Mouse (Mus musculus) right cerebral cortex, postnatal 36 days (tissue): ENCODE data around the gene Rbbp8nl.

Experiments
- DNase-seq, 2 experiments: peaks; one replicate each; pipeline ENCODE4 v3.0.0; 2022; ENCODE audit warnings: low spot score in 2 of 2, mixed read lengths in 1 of 2

Rbbp8nl gene

DNA sequence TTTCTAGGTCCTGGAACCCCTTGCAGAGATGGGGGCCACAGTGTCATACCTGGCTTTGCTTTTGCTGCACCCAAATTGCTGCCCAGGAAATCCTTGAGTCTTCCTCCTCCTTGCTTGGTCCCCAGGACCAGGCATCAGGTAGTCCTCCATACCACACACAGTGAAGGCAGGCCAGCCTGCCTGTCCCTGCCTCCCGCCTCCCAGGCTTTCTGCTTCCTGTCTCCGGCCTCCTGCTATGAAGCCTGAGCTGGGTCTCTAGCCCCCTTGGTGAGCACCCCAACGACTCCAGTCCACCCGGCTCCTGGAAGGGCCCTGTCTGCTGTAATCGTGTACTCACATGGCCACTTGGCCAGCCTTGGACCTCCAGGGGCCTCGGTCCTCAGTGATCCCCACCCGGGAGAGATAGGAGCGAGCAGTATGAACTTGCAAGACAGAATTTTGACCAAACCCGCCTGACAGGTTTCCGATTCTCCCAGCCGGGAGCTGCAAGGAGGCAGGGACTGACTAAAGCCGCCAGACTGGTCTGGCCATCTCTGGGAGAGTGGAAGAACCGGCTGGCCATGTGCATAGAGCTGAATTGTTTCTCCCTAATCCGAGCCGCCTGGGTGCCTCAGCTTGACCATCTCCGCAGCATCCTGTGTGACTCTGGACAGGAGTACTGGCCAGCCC lies at the start of gene Rbbp8nl:
Gene Rbbp8nl (minus strand): TSS at position 440 of the 669 bp plus-strand sequence.
- DNase-seq: no peak

DNA sequence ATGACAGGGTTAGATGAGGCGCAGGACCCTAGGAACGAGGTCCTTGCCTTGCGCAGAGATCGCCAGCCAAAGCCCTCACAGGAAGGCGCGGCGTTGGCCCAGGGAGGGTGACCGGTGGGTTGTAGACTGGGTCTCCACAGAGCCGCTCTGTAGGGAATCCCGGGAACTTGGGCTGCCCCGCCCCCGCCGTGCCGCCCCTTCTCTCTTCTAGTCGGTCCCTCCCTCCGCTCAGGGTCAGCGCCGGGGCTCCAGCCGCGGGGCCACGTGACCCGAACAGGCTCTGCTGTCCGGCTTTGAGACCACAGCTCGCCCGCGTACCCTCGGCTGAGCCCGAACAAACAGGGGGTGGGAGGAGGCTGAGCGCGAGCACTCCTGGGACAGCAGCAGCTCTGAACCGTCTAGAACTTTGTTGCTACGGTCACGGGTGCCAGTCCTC lies 44.9 kb upstream of the Rbbp8nl start, which contains the start of gene Gata5:
Gene Gata5 (minus strand): TSS at position 149 of the 436 bp plus-strand sequence.
- DNase-seq: no peak

DNA sequence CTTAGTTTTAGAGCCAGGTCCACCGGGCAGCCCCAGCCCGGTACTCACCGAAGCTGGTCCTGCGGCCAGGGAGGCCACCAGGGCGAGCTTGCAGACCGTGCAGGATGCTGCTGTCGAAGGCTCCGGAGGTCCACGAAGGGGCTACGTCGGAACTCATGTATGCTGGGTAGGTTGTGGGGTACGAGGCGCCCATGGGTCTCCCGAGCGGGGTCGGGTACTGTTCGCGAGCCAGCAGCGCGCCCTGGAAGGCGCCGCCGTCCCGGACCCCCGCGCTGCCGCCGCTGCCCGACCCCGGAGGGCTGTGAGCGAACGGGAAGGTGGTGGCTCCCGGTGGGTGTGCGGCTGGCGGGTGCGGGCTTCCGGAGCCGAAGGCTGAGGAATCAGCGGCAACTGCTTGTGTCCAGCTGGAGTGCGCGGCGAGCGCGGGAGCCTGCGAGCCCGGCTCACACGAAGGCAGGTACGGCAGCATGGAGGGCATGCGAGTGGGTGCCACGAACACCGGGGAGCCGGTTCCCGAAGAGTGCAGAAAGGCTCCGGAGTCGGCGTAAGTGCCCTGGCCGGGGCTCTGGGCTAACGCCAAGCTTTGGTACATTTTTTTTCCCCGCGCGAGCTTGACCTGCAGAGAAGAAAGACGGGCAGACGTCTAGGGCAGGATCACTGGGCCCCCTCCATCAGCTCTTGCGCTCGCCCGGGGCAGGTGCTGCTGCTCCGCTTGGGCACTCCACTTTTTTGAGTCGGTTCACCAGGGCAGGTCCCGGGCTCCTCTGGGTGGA lies 44.3 kb upstream of the Rbbp8nl start:
- DNase-seq: no peak

- DNase-seq: no peak
Measured at GRCm38 (mm10) chr2:180329466-180329865, 39.8 kb upstream of the Rbbp8nl start.

DNA sequence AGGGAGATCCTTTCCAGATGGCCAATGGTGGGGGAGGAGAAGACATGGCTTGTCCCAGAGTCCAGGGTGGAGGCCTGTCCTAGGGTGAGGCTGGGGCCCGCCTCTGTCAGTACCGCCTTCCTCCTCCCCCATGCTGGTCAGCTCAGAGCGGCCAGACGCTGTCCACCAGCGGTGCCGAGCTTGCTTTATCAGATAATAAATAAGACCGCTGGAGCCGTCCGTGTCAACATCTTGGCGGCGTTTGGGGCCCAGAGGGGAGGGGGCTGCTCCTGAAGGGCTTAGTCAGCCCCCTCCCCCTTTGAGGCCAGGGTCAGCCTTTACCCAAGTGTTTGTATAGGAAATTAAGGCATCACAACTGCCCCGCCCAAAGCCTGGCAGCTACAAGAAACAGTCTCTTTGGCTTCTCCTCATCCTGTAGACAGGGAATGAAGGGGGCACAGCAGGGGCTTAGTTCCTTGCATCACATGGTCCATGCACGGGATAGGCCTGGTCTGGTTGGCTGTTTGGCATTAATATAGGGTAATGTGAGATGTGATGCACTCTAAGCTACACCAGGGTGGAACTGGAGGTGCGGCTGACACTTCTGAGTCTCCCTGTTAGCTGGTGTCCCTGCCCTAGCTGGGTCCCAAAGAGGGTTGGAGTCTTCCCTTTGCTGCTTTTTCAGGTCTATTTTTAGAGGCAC lies 33.1 kb upstream of the Rbbp8nl start:
- DNase-seq: no peak

DNA sequence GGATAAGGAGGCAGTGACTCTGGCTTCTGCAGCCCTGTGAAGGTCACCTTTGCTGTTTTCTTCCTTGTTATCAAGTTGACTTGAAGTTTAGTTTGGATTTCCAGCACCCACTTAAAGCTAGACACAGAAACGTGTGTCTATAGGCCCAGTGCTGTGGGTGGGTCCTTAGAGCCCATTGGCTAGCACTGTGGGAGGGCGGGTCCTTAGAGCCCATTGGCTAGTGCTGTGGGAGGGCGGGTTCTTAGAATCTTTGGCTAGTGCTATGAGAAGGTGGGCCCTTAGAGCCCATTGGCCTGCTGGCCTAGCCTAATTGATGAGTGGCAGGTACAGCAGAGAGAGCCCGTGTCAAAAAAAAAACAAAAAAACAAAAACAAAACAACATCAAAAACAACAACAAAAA lies 30.5 kb upstream of the Rbbp8nl start:
- DNase-seq: no peak

GRCm38 (mm10) chr2:180317591-180317990 lies 27.9 kb upstream of the Rbbp8nl start:
- no peak for DNase-seq

DNA sequence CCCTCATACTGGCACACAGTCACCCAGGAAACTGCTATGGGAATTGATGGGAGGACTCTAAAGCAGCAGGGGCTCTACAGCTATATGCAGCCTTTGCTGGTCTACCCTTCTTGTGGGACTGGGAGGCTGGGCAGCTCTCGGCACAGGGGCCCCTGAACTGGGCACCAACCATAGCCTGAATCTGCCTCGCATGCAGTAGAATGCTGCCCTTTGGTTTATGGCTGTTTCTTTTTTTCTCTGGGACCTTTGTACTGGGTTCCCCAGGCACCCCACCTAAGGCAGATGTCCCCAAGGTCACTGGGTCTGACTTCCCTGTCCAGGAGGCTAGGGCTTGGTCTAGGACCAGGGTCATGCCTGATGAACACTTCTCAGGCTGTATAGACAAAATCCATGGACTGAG lies 24.6 kb upstream of the Rbbp8nl start:
- DNase-seq: no peak

DNA sequence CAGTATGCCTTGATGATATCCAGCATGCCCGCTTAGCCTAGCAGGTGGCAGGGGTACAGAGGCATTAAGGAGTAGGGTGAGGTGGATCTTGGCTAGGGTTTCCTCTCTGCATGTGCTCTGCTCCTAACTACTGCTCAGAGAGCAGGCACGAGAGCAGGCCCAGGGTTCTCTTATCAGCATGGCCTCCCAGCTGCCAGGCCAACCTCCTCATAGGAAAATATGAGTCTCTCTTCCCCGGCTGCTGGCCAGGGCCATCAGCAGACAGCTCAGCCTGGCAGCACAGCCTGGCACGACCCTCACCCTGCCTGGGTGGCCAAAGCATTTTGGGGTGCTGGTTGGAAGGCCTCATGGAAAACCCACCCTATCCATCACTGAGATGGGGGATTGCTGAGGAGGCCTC lies 21.5 kb upstream of the Rbbp8nl start:
- no peak for DNase-seq

DNA sequence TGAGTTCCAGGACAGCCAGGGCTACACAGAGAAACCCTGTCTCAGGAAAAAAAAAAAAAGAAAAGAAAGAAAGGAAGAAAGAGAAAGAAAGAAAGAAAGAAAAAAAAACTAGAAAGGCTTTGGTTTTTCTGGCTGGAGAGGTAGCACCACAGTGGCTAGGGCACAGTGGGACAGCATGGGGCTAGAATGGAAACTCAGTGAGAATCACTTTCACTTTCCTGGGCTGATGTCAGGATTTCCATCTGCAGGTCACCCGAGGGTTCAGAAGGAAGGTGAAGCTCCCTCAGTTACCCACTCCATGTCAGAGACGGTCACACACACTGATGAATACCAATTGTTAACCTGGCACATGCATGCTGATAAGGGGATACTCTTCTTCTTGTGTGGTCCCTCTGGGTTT lies 18.0 kb upstream of the Rbbp8nl start:
- DNase-seq: no peak

DNA sequence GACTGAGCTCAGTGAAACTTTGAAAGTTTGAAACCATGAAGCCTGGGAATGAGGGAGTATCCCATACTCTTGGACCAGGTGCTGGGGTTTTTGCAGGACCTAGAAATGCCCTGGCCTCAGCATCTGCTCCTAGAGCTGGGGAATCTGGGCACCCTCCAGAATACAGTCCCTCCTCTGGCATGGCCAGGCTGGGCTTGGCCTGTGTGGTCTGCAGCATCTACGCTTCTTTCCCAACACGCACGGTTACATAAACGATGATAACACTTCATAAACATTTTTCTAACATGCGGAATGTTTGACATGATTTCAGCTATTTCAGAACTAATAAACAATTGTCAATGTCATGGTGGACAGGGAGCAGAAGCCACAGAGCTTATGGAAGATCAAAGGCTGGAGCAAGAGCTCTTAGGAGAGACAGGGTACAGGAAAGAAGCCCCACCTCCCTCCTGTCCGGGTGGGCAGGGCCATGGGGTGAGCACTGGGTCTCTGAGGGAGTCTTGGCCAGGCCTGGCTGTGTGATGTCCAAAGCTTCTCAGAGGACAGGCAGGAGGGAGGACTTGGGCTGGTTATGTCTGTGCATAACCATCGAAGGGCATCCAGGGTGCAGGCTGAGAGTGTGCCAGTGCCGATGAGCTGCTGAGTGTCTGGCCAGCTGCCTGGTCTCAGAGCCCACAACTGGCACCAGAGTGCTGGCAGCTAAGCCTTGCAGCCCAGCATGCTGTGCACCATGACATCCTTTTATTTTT lies 16.9 kb upstream of the Rbbp8nl start:
- no peak for DNase-seq

- no peak for DNase-seq
Measured at GRCm38 (mm10) chr2:180306009-180306408, 16.3 kb upstream of the Rbbp8nl start.

DNA sequence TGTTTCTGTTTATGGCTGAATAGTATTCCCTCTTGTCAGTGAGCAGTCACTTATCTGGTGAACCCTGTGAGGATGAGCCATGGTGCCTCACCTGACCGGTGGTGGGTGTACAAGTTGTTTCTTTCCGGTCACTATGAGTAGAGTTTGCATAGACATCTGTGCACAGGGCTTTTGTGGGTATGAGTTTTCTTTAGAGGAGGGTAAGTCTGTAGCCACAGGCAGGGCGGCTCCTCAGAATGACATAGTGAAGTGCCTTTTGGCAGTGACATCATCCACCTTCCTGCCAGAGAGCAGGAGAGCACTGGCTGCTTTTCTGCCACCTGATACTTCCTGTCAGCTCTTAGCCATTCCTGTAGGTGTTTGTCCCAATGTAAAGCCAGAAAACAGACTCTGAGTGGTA lies 15.8 kb upstream of the Rbbp8nl start:
- no peak for DNase-seq

DNA sequence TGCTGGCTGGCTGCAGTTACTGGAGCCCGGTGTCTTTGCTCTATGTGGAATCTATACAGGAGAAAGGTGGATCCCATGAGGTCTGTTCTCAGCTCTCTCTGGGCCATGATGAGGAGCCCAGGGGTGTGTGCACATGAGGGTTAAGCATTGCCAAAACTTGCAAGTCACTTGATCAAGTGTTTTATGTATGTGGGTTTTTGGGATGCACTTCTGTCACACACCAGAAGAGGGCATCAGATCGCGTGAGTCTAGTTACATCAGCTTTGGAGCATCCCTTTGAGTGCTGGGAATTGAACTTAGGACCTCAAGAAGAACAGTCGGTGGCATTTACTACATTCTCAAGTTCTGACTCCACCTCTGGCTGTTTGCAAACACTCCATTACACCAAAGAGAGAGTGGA lies 14.9 kb upstream of the Rbbp8nl start:
- DNase-seq: no peak

DNA sequence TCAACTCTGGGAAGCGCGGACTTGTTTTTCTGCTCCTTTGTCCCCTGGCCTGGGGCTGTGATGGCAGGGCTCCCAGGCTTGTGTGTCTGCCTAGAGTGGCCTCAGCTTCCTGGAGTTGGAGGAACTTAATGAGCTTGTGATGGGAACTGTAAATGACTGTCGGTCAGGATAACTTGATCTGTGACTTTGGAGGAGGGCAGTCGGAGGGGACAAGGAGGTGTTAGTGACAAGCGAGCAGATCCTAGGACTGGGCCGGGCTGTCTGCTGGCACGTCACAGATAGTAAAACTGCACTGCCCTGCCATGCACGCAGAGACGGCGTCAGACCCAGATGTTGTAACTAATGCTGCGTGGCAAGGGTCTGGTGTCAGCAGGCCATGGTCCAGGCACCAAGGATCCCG lies 13.8 kb upstream of the Rbbp8nl start:
- no peak for DNase-seq

DNA sequence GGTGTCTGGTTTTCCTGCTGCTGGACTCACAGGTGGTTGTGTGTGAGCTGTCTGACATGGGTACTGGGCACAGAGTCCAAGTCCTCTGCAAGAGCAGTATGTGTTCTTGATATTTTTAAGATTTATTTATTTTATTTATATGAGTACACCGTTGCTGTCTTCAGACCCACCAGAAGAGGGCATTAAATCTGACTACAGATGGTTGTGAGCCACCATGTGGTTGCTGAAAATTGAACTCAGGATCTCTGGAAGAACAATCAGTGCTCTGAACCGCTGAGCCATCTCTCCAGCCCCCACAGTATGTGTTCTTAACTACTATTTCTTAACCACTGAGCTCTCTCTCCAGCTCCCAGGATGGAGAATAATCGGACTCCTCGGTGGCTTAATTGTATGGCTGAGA lies 12.5 kb upstream of the Rbbp8nl start:
- no peak for DNase-seq

DNA sequence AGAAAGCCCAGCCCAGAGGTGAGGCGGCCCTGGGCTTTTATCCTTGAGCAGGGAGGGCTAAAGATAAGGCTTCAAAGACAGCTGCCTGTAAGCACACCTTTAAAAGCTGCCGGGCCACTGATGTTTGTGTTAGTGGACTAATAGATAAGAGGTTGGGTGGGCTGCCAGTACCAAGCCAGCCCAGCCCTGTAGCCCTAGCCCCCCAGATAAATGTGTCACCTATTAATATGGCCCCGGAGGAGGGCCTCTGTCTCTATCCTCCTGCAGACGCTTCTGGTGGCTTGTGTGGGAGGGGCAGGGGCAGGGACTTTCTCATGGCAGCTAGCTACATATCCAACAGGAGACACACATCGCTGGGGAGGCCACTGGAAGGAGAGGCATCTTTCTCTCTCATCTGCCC lies 11.1 kb upstream of the Rbbp8nl start:
- DNase-seq: no peak

GRCm38 (mm10) chr2:180300252-180300651 lies 10.6 kb upstream of the Rbbp8nl start:
- no peak for DNase-seq

GRCm38 (mm10) chr2:180292906-180293305 lies 3.2 kb upstream of the Rbbp8nl start:
- no peak for DNase-seq

DNA sequence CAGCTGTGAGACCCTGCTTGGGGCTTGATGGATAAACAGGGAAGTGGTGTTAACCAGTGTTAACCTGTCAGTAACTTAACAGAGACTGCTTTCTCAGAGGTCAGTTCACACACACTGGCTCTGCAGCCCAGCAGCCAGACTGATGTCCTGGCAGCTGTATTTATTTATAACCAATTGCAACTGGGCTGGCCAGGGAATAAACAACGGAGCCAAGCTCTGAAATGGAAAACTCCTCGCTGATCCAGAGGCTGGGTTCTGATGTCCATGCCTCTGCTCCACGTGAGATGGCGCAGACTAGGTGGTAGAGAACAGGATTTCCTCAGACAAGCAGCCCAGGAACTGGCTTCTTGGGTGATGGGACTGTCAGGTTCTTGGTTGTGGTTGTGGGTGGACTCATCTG lies 2.3 kb upstream of the Rbbp8nl start:
- DNase-seq: no peak

DNA sequence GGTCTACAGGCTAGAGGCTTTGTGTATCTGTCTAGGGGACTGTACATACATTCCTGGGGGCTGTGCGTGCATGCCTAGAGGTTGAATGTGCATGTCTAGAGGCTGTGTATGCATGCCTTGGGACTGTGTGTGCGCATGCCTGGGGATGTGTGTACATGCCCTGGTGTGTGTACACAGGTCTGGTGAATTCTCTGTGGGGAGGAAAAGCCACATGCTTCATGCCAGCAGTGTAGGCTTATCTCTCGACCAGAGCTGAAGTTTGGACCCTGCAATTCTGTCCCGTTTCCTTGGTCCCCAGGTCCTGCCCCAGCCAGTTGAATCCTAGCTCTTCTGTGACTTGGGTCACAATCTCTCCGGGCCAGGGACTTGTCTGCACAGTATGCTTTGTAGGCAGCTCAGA lies 1.9 kb upstream of the Rbbp8nl start:
- no peak for DNase-seq

GRCm38 (mm10) chr2:180290503-180290902 lies 824 bp upstream of the Rbbp8nl start:
- DNase-seq: no peak
